Mouse (Mus musculus): ENCODE data around the gene 1700067P10Rik.

Gene 1700067P10Rik

DNA sequence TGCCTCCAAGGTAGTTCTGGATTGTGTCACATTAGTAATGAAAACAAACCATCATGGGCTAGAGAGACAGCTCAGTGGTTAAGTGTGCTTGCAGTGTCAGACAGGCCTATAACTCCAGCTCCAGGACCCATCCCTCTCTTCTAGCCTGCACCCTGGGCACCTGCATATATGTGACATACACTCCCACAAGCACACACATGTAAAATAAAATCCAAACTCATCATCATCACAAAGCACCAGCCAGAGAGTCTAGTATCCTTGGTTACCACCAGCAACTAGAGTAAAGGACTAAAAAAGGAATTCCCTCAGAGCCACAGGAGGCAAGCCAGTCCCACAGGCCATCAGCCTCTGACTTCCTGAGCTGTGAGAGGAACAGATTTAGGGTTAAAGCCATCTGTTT, at the start of gene 1700067P10Rik:
TSS of gene 1700067P10Rik (plus strand) at position 301 of the 400 bp plus-strand sequence.
- DNase-seq, result no peak

DNA sequence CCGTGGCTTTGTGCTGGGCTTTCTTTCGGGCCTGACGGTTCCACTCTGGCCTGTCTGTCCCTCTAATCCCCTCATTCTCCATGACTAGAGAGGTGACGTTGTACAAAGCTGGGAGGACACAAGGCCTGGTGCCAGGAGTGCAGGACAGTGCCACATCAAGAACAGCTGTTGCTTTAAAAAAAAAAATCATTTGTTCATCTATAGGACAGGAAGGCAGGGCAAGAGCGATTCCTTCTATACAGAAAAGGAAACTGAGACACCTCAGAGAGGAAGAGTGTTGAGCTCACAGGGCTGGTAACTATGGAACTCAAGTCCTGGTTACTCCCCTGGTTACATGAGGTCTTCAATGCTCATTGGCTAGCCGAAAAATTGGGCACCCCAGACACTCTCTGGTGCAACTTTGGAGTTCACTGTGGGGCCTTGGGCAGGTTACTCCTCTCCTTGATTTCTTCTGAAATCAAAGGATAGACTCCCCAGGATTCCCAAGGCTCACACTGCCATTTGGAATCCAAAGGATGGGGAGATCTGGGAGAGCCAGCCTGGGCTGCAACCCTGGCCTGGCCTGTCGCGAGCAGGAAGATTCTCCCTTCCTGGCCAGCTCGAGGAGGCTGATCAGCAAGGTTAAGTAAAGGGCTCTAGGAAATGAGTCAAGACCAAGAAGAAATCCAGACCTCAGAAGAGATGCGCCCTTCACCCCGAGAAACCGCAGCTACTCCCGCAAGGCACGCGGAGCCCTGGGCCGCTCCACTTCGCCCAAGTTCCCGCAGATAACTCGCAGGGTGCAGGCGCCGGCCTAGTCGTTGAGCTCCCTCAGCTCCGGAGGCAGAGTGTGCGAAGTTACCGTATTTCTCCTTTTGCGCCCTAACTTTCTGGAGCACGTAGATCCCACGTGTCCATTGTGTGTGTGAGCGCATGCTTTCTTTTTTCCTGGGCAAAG, 47.5 kb upstream of the 1700067P10Rik start:
- DNase-seq, result peak; percentile 34 to 60

DNA sequence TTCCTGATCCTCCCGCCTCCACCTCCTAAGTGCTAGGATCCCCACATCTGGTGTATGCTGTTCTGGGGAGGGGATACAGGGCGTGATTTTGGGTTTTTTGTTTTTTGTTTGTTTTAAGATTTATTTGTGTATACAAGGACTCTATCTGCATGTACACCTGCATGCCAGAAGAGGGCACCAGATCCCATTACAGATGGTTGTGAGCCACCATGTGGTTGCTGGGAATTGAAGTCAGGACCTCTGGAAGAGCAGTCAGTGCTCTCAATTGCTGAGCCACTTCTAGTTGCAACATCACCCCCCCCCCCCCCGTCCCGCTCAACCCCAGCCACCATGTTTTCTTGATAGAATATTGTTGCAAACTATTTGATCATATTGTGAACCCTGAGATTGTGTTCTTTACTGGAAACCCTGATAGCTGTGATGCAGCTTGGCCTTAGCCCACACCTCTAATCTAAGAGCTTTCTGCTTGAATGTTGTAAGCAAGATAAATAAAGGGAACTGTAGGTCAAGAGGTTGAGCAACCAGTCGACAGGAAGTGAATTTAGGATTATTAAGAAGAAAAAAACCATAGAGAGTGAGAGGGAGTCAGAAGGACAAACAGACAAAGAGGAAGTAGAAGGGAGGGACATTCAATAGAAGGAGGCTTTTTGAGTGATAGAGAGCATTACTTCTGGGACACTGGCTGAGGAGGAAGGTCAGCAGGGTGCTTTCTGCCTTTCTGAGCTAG, 45.8 kb upstream of the 1700067P10Rik start:
- no peak for DNase-seq

DNA sequence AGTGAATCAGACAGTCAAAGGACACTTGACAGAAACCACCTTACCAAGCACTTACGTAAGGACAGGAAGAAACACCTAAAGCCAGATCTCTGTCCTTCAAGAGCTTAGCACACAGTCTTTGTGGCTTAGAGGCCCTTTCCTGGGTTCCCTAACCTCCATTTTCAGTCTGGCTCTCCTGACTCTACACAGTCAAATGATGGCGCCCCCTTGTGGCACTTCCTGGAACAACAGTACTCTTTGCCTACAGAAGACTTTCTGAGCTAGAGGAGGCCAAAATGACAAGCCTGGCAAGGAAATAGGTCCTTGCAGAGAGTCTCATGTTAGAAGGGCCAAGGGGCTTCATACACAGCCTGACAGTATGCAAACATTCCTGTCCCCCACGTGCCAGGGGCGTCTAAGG, 43.5 kb upstream of the 1700067P10Rik start:
- peak; percentile 67 to 90 for DNase-seq

DNA sequence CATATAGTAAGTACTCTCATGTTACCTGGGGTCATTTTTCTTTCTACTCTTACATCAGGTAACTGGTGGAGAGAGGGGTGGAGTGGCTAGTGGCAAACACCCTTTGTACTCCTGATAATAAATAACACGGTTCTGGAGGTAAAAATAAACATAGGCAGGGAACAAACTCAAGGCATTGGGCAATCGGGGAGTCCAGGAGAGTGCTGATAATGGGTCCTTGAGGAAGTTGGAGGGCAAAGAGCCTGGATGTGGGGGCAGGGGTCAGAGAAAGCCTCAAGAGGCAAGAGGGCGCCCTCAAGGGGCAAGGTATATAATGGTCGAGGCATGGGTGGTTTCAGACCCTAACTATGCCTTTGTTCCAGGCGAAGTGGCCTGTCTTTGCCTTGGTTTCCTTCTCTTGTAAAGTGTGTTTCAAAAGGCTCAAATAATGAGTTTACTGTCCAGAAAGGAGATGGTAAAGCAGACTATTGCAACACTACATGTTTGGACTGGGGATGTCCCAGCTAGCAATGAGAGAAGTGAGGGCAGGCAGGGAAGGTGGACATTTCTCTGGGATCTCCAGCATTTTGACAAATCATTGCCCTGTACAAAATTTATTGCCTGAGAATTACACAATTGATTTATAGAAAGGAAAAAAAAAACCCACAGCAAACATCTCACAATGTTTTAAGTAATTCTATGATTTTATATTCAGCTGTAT, 37.3 kb upstream of the 1700067P10Rik start:
- no peak for DNase-seq

DNA sequence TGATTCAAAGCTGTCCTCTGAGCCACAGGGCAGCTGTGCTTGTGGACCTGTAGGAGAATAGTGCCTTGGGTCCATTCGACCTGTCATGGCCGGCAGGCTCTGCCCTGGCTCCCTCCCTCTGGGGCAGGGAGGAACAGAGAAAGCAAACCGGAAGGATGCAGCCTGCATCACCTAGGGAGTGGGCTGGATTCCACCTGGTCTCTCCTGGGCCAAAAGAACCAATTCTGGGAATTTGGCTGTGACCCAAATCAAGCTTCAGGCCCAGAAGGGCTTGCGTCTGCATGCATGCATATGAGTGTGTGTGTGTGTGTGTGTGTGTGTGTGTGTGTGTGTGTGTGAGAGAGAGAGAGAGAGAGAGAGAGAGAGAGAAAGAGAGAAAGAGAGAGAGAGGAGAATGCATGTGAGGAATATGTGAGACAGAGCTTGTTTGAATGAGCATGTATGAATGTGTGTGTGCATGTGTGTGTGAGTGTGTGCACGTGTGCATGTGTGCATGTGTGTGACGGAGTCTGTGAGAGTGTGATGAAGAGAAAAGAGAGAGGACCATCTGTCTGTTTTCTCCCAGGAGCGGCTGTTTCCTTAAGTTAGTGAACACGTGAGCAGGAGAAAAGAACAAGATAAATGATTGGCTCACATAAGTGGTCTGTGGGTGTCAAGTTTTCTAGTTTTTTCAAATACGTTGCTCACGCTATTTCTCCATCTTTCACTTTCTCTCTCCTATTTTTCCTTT, 36.6 kb upstream of the 1700067P10Rik start:
- peak; percentile 66 to 82 for DNase-seq

DNA sequence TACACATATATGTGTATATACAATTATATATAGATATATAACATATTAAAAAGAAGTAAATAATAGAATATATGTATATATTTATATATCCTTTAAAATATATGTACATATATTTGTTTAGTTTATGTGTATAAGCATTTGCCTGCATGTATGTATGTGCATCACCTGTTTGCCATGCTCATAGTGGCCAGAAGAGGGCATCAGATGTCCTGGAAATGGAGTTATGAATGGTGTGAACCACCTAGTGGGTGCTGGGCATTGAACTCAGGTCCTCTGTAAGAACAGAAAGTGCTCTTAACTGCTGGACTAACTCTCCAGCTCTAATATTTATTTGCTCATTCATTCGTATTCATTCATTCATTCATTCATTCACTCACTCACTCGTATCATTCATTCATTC, 35.5 kb upstream of the 1700067P10Rik start:
- DNase-seq, result no peak

DNA sequence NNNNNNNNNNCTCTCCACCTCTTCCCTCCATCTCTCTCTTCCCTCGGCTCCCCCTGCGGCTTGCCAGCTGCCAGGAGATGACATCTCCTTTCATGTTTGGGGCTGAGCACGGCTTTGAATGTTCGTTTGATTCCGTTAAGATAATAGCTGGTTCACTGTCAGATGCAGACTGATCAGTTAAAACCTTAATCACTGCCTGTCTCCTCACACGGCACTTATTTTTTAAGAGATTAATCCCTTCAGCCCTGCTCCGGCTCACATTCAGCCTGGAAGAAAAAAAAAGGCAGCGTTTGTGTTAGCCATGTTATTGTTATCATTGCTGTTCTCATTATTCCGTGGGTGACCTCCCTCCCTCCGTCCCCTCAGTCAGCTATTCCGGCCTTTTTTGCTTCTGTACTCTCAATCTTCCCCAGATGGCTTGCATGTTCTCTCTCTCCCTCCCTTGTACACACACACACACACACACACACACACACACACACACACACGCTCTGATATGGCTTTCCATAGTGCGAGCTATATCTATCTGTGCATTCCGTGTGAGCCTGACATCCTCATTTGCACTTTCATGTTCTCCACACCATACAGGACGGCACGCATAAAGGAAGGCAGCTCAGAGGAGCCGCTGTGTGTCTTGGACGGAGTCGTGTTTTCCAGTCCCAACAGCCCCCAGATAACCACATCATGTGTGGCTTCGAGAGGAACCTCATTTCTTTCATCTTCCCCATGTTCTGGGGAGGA, 33.9 kb upstream of the 1700067P10Rik start:
- no peak for DNase-seq

DNA sequence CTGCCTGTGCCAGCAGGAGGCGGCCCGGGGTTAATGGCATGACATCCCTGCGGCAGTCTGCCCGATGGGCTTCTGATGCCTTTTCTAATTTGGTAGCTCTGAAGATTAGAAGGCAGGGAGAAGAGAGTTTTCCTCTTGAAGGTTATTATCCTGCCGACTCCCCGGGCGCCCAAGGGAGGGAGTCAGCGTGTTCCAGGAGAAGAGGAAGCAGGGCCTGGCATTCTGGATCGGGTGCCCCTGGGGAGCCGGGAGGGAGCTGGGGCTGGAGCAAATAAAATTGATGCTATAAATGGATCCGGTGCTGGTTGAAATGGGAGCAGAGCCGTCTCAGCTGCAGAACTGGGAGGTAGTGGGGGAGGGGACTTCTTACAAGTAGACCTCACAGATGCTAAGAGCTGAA, 31.7 kb upstream of the 1700067P10Rik start:
- DNase-seq, result no peak

DNA sequence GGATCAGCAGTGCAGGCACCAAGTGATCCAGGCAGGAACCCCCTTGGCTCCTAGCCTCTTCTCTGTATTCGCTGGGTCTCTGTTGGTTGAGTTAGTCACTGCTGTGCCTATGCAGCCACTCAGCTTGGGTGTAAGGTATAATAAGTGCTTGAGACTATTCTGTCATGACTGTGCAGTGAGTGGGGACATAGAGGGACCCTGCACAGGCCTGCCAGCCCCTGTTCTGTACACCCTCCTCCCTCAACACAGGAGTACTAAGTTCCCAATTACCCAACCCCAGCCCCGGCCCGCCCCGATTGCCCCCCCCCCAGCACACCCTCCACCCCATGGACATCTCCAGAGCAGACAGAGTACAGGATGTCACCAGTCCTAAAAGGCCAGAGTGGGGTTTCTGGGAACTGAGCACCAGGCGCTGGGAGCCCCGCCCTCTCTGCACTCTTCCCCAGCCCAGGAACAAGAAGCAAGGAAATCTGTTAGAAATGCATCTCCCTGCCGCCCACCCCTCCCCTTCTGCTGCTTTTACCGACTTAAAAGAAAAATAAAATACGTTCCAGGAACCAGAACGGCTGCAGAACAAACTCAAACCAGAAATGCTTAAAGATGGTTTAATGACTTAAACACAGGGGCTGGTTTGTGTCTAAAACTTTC, 24.8 kb upstream of the 1700067P10Rik start:
- DNase-seq, result no peak

DNA sequence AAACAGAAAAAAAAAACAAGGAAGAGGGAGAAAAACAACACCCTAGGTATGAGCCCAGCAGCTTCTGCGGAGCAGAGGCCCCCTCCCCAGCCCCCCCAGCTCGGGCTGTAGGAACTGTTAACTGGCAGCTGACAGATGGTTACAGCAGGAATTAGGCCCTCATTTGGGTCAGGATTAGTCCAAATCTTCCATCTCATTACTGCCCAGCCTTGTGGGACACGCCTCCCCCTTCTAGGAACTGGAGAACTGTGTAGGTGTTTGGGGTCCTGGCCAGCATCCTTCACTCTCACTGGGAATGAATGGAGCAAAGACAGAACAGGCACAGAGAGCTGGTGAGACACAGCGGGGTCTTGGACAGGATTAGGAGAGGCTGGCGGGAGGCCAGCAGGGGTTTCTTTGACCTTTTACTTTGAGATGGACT, 24.0 kb upstream of the 1700067P10Rik start:
- DNase-seq, result peak; percentile 58 to 64

DNA sequence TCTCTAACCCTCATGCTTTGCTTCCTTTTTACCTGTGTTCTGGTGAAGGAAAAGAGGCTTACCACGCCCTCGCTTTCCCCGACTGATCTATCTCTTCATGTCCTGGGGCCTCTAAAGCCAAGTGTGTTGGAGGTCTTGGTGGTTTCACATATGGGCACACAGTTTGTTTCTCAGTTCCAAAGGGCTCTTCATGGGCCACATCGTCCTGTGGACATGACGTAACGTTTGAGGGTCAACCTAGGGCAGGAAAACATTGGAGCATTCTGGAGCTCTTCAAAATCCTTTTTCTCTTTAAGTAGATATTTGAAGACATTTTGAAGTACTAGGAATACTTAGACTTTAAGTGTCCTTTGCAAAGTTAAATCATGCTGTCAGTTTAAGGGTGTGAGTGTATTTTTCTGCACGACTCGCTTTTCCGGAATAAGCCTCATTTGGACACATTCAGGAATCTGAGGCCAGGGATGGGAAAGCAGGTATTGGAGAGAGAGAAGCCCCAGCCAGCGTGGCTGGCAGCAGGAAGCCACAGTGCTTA, 22.0 kb upstream of the 1700067P10Rik start:
- no peak for DNase-seq

DNA sequence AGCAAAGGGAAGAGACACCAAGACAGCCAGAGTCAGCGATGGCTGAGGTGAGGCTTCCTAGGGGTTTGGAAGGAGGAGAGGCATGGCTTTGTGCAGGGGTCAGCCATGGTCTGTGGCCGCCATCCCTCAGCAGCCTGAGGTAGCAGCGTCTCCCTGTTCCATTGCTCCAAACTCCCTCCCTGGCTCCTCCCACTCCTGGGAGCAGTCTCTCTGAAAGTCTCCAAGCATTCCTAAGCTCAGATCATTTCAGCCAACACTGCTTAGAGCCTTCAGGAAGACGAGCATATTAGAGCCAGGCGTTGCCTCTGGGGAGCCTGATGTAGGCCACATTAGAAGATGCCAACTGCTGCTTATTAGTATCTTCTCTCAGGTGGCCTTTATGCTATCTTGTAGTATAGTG, 21.4 kb upstream of the 1700067P10Rik start:
- no peak for DNase-seq

DNA sequence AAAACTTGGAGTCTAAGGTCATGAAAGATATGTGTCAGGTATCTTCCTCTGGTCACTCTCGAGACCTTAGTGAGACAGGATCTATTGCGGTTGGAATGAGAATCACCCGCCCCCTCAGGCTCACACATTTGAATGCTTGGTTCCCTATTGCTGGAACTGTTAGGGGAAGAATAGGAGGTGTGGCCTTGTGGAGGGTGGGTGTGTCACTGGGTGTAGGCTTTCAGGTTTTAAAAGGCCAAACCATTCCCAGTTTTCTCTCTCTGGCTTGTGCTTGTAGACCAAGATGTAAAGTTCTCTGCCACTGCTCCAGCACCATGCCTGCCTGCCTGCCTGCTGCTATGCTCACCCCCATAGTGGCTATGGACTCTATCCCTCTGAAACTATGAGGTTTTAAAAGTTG, 8.5 kb upstream of the 1700067P10Rik start:
- DNase-seq, result no peak

DNA sequence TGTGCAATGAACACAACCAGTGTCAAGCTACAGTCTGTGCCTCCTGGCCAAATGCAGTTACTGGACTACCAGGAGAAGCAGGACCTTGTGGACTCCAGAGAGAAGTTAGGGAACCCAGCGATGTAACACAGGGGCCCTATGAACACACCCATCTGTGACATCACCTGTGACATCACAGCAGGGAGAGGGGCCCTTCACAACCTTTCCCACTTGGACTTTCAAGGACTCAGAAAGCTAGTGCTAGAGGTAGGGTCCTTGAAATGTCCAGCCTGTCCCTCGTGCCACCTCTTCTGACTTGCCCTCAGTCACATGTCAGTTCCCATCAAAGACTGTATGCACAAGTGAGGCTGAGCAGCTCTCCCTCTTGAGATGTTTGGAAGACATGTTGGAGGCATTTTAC, 327 bp downstream of the 1700067P10Rik start:
- DNase-seq, result no peak

DNA sequence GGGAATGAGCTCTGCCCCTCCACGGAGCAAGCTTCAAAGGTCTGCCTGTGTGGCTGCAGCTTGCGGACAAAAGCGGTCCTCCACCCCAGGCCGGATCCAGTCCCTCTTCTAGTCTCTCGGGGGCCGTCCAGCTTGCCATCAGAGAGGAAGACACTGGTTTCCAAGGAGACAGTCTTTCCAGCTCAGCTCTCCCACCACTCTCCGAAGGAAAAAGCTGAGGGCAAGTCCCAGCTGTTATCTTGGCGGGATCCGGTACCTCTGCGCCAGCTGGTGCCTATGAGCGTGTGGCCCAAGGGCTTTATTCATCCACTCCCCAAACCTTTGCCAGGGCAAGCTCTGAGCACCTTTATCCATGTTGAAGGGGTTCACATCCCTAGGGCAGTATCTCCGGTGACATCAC, 1.2 kb downstream of the 1700067P10Rik start:
- peak; percentile 28 to 43 for DNase-seq

DNA sequence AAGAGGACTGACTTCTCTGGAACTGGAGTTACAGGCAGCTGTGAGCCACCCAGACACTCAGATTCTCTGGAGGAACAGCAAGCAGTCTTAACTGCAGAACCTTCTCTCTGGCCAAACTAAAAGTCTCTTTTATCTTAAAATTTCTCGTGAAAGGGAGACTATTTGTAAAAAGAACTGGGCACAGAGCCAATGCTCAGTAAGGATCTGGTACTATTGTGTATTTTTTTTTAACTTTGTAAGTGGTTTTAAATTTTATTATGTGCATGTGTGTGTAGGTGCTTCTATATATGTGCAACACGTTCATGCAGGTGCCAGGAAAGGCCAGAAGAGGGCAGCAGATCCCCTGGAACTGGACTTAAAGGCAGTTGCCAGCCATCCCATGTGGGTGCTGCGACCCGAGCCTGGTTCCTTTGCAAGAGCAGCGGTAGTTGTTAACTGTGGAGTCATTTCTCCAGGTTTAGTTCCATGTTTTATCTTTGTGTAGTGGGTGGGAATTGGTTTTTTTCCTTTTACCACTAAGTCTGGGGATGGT, 4.2 kb downstream of the 1700067P10Rik start:
- DNase-seq, result peak in 1 of 2 experiments; percentile 29

DNA sequence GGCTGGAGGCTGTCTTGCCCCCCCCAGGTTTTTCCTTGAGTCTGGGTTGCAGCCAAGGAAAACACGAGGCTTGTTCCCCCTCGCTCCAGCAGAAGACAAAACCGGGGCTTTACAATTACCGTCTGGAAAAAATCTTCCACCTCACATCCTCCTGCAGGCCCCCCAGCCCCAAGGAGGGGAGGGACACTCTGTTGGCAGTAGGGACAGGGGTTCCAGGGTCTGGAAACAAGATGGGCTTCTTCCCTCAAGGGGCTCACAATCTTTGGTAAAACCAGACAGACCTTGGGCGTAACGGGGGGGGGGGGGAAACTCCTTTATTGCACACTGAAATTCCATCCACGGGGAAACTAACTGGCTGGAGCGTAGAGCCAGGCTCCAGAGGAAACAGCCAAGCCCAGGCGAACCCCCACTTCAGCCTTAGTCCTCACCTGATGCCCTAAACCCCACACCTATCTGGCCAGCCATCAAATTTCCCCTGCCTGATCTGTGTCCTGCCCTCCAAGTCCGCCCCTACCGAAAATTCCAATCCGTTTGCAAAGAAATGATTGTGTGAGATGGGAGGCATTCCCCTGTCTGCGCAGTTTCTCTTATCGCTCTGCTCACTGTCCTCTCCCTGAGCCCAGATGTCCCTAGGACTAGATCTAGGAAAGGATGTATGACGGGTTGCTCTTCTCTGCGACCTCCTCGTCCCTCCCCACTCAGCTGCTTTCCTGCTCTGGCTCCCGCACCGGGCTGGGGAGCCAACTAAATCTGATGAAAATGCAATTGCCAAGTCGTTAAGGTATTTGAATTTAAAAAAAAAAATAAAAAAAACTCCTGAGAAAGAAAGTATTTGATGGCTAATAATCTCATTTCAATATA, 5.9 kb downstream of the 1700067P10Rik start:
- no peak for DNase-seq

DNA sequence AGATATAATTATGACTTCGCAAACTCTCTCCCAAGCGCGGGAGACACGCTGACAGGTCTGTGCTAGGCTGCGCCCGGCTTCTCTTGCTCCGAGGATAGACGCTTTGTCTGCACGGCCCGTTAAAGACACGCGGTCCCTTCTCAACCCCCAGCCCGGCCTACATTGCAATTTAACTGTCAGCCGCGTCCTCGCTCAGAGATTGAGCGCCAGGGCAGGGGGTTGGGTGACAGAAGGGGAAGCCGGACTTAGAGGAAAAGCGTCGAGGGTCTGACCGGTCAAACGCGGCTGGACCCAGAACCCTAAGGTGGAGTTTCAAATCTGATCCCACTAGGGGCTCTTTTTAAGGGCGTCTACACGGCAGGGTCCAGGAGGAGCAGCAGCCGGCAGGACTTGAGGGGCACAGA, 6.6 kb downstream of the 1700067P10Rik start:
- peak; percentile 7 to 20 for DNase-seq

DNA sequence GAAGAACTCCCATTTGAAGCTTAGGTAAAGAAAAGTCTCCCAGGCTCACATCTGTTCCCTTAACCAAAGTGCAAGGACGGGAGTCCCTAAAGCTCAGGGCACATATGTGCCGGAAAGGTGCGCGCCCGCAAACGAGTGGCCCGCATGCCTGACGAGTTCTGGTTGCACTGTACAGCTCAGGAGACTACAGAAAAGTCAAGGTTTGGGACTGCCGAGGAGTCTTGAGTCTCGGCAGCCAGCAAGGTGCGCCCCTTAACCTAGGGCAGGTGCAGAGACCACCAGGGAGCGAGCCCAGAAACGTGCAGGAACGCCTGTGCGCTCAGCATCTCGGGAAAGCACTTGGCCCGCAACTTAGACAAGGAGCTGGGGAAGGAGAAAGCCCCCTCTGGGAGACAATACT, 7.2 kb downstream of the 1700067P10Rik start:
- DNase-seq, result peak in 1 of 2 experiments; percentile 7
